ENCODE assay signal across 8 mouse cellular contexts in genomic region chr9:15239042-15239925, GRCm38 (mm10). TPM values are rescaled to one million over a fixed set of nuclear protein-coding genes. Genes with fewer than 3 reads are reported as not detected.
A peak's percentile ranks its signal among the peaks of the same experiment; 100 is the strongest.
DNase-seq lines count a peak whose midpoint lies in the region; ATAC-seq lines count a peak whose summit lies in the region.

Gene Vstm5, plus strand, starts transcription at chr9:15239045.

- H3K9me3 ChIP-seq in heart, embryonic 16.5 days (replicated peaks; ENCODE audit: control insufficient read depth, low read length), result no peaks in the 10 kb centered on the region

- no peaks in the 10 kb centered on the region for H3K36me3 ChIP-seq in heart, embryonic 16.5 days (ENCODE audit: control insufficient read depth, insufficient read depth)

- peaks cover 6% of the 10 kb centered on the region for H3K4me1 ChIP-seq in heart, embryonic 16.5 days (ENCODE audit: control insufficient read depth, insufficient read depth, low read length)

- H3K4me2 ChIP-seq in heart, embryonic 16.5 days (ENCODE audit: low read depth, low read length), result peak within 1 kb of the TSS; percentile 94

- ATAC-seq in heart, embryonic 16.5 days (replicated peaks; ENCODE audit: extremely low read depth, insufficient read depth, low FRiP score), result peak; percentile 64

- DNase-seq in layer of hippocampus, adult 11-12 months (ENCODE audit: low spot score), result peak; percentile 21
- no peak for DNase-seq in layer of hippocampus, adult 9-11 months
- peak; percentile 57 for DNase-seq in embryo, embryonic 9.5 days (ENCODE audit: extremely low spot score)
- DNase-seq in layer of hippocampus, postnatal 10 days (ENCODE audit: low spot score in 2 of 2), result peak; percentile 27 to 57
- peak; percentile 21 for DNase-seq in lung, postnatal 10 days
- DNase-seq in right cerebral cortex, postnatal 10 days (ENCODE audit: low spot score in 2 of 2), result peak; percentile 62 to 63
- DNase-seq in c-Kit-positive CD71-positive TER-119-positive erythroid progenitor cells, embryonic 14.5 days (ENCODE audit: low spot score), result no peak

- 4% methylated on average over 35 of the region's 35 CpGs for WGBS in heart, embryonic 16.5 days

- H3K27me3 ChIP-seq in heart, embryonic 16.5 days (ENCODE audit: control insufficient read depth, insufficient read depth, low read length), result no peaks in the 10 kb centered on the region

- H3K4me3 ChIP-seq in heart, embryonic 16.5 days (ENCODE audit: low read length), result peak within 1 kb of the TSS; percentile 63

- peak within 1 kb of the TSS; percentile 74 for H3K9ac ChIP-seq in heart, embryonic 16.5 days (ENCODE audit: low read length)

- H3K27ac ChIP-seq in heart, embryonic 16.5 days (ENCODE audit: low read length), result peak within 1 kb of the TSS; percentile 21

RNA-seq across cellular contexts. Expression of gene Vstm5, which starts in this region (rescaled TPM):
- polyA plus RNA-seq in heart, embryonic 16.5 days (2015; fragmentation: Nextera tagmentation; extraction: Ambion mirVana), result 1.4 and 1.6 TPM in 2 replicates
- 1 to 10 TPM; 7.0 to 7.2 TPM for total RNA-seq in layer of hippocampus, postnatal 10 days (2021)

Comparison
In these comparisons a context has a peak if more than half of its experiments do, and no peak if none do; other contexts are left out.
1. DNase-seq: peak in layer of hippocampus, adult 11-12 months (single experiment), embryo, embryonic 9.5 days (single experiment), layer of hippocampus, postnatal 10 days (2 of 2), lung, postnatal 10 days (single experiment) and right cerebral cortex, postnatal 10 days (2 of 2); none in layer of hippocampus, adult 9-11 months (single experiment) and c-Kit-positive CD71-positive TER-119-positive erythroid progenitor cells, embryonic 14.5 days (single experiment).